Mouse (Mus musculus): ENCODE measurements around the gene Gm20873.
"Not testable (repeated sequence)": the region's sequence is repeated elsewhere in the genome, so short reads cannot be mapped to it uniquely, and the experiment has no call there.

Gene Gm20873

DNA sequence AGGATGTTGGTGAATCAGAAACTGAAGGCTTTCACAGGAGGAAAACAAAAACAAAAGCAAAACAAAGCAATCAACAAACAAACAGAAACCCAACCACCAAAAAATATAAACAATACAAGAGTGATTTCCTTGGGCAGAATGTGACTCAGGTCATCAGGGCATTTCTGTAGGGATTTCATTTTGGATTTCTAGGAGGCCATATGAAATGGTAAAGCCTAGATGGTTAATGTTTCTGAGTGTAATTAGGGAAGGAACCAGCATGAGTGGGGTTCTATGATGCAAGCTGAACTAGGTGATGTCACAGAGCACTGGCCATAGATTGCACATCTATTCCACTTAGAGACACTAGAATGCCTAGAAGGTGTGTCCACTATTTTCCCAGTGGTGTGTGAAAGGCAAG, at the start of gene Gm20873:
TSS of gene Gm20873 (plus strand) at position 301 of the 400 bp plus-strand sequence.
- not testable (repeated sequence) for DNase-seq (ENCODE audit: low spot score)

- DNase-seq (ENCODE audit: low spot score), result not testable (repeated sequence)
Measured at GRCm38 (mm10) chrY:6237895-6238294, 29.0 kb upstream of the Gm20873 start, which contains the start of gene Gm21746. Gene Gm21746 (minus strand): TSS chrY:6237995.

Data from embryo, embryonic 10 days (tissue).